Mouse (Mus musculus): Measurements from ENCODE around the gene Peli3. TPM values are rescaled to one million over a fixed set of nuclear protein-coding genes. Genes with fewer than 3 reads are reported as not detected.

Gene Peli3
- polyA plus RNA-seq, 1 experiment from 2014 or later: 1.8 TPM

- no peak overlapping the region for H3K27ac ChIP-seq (ENCODE audit: low read length)
- 64% methylated on average over 9 of the region's 9 CpGs for WGBS
- ATAC-seq (ENCODE audit: insufficient read depth, low FRiP score): no peak
These were observed 44.0 kb downstream of the Peli3 start for GRCm38 (mm10) chr19:4898972-4899371.

GRCm38 (mm10) chr19:4896780-4897520 lies 46.0 kb downstream of the Peli3 start:
- ATAC-seq (ENCODE audit: insufficient read depth, low FRiP score): no peak
- Histone ChIP-seq H3K36me3 (ENCODE audit: control insufficient read depth, insufficient read depth, low read length) (no peaks in the 10 kb centered on the region), H3K4me2 (ENCODE audit: low read depth, low read length) (no peak overlapping the region), H3K4me3 (replicated peaks; ENCODE audit: low read length) (no peak overlapping the region), H3K4me1 (ENCODE audit: control insufficient read depth, insufficient read depth, low read length) (no peaks in the 10 kb centered on the region), H3K9me3 (replicated peaks; ENCODE audit: control insufficient read depth, low read length) (no peaks in the 10 kb centered on the region), H3K27me3 (ENCODE audit: control insufficient read depth, insufficient read depth, low read length) (no peaks in the 10 kb centered on the region), H3K27ac (ENCODE audit: low read length) (no peak overlapping the region), H3K9ac (ENCODE audit: low read length) (no peak overlapping the region)
- 53% methylated on average over 21 of the region's 21 CpGs for WGBS

More at GRCm38 (mm10) chr19:4898972-4899371, 44.0 kb downstream of the Peli3 start:
- H3K4me3 ChIP-seq (replicated peaks; ENCODE audit: low read length): no peak overlapping the region
- no peaks in the 10 kb centered on the region for H3K9me3 ChIP-seq (replicated peaks; ENCODE audit: control insufficient read depth, low read length)
- H3K4me1 ChIP-seq (ENCODE audit: control insufficient read depth, insufficient read depth, low read length): no peaks in the 10 kb centered on the region
- H3K27me3 ChIP-seq (ENCODE audit: control insufficient read depth, insufficient read depth, low read length): no peaks in the 10 kb centered on the region
- H3K4me2 ChIP-seq (ENCODE audit: low read depth, low read length): no peak overlapping the region
- H3K9ac ChIP-seq (ENCODE audit: low read length): no peak overlapping the region
- no peaks in the 10 kb centered on the region for H3K36me3 ChIP-seq (ENCODE audit: control insufficient read depth, insufficient read depth, low read length)

DNA sequence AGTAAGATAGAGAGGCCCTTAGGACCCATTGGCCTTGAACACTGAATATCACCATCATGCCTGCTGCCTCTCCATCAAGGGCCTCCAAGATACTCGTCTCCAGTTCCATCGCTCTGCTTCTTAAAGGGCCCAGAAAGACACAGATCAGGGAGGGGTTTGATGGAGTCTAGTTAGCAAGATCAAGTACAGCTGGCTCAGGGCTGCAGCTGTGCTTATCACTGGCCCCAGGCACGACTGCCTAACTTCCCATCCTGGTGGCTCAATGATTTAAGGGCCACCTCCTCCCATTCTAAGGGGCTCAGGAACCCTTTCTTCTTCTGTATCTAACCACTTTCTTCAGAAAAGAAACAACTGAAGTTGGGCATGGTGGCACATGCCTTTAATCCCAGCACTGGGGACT lies 51.1 kb downstream of the Peli3 start:
- no peak for ATAC-seq (ENCODE audit: insufficient read depth, low FRiP score)

GRCm38 (mm10) chr19:4889791-4890190 lies 53.1 kb downstream of the Peli3 start:
- Histone ChIP-seq H3K27ac (ENCODE audit: low read length) (no peak overlapping the region), H3K4me2 (ENCODE audit: low read depth, low read length) (no peak overlapping the region), H3K9me3 (replicated peaks; ENCODE audit: control insufficient read depth, low read length) (no peaks in the 10 kb centered on the region), H3K4me3 (replicated peaks; ENCODE audit: low read length) (no peak overlapping the region), H3K27me3 (ENCODE audit: control insufficient read depth, insufficient read depth, low read length) (no peaks in the 10 kb centered on the region), H3K4me1 (ENCODE audit: control insufficient read depth, insufficient read depth, low read length) (no peaks in the 10 kb centered on the region), H3K9ac (ENCODE audit: low read length) (no peak overlapping the region), H3K36me3 (ENCODE audit: control insufficient read depth, insufficient read depth, low read length) (no peaks in the 10 kb centered on the region)
- 85% methylated on average over 10 of the region's 10 CpGs for WGBS
- no peak for ATAC-seq (ENCODE audit: insufficient read depth, low FRiP score)

More for the DNA sequence above, 51.1 kb downstream of the Peli3 start:
- Histone ChIP-seq H3K27me3 (ENCODE audit: control insufficient read depth, insufficient read depth, low read length) (no peaks in the 10 kb centered on the region), H3K4me3 (replicated peaks; ENCODE audit: low read length) (no peak overlapping the region), H3K27ac (ENCODE audit: low read length) (no peak overlapping the region), H3K36me3 (ENCODE audit: control insufficient read depth, insufficient read depth, low read length) (no peaks in the 10 kb centered on the region), H3K4me2 (ENCODE audit: low read depth, low read length) (no peak overlapping the region), H3K4me1 (ENCODE audit: control insufficient read depth, insufficient read depth, low read length) (no peaks in the 10 kb centered on the region), H3K9ac (ENCODE audit: low read length) (no peak overlapping the region), H3K9me3 (replicated peaks; ENCODE audit: control insufficient read depth, low read length) (no peaks in the 10 kb centered on the region)
- WGBS: 68% methylated on average over 3 of the region's 3 CpGs

DNA sequence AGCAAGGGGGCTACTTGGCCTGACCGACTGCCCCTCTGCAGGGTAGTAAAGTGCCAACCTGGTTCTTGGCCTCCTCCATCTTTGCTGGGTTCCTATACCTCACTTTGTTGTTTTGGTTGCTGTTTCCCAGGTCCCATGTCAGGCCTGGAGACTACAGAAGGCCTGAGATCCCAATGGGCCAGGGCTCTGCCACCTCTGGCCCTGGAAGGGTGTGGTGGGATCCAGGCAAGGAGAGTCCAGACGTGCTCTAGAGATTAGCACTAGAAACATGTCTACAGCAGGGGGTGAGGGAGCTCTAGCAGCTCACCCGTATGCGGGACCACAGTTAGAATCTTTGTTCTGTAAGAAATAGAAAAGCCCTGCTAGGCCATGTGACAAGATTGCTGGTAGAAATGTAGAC lies 59.0 kb downstream of the Peli3 start:
- 79% methylated on average over 4 of the region's 4 CpGs for WGBS

More for the DNA sequence above, 59.0 kb downstream of the Peli3 start:
- ATAC-seq (ENCODE audit: insufficient read depth, low FRiP score): no peak
- Histone ChIP-seq H3K9me3 (replicated peaks; ENCODE audit: control insufficient read depth, low read length) (no peaks in the 10 kb centered on the region), H3K4me1 (ENCODE audit: control insufficient read depth, insufficient read depth, low read length) (peaks cover 4% of the 10 kb centered on the region), H3K27ac (ENCODE audit: low read length) (no peak overlapping the region), H3K36me3 (ENCODE audit: control insufficient read depth, insufficient read depth, low read length) (no peaks in the 10 kb centered on the region), H3K4me2 (ENCODE audit: low read depth, low read length) (no peak overlapping the region), H3K27me3 (ENCODE audit: control insufficient read depth, insufficient read depth, low read length) (no peaks in the 10 kb centered on the region), H3K4me3 (replicated peaks; ENCODE audit: low read length) (no peak overlapping the region), H3K9ac (ENCODE audit: low read length) (no peak overlapping the region)

Other genes with a start within 250 kb of the Peli3 start
- 1.2 and 3.0 TPM in 2 replicates for gene Gm960, start 244.5 kb downstream of the Peli3 start, polyA plus RNA-seq (2015; fragmentation: Nextera tagmentation; extraction: Ambion mirVana)
- 4.7 and 5.5 TPM in 2 replicates for gene Sptbn2, start 232.0 kb downstream of the Peli3 start, polyA plus RNA-seq (2015; fragmentation: Nextera tagmentation; extraction: Ambion mirVana)
- 50.3 and 54.8 TPM in 2 replicates for gene Rbm4b, start 186.6 kb downstream of the Peli3 start, polyA plus RNA-seq (2015; fragmentation: Nextera tagmentation; extraction: Ambion mirVana)
- 47.4 and 47.5 TPM in 2 replicates for gene Rbm4, start 149.2 kb downstream of the Peli3 start, polyA plus RNA-seq (2015; fragmentation: Nextera tagmentation; extraction: Ambion mirVana)
- gene Gm21992, start 131.5 kb downstream of the Peli3 start, polyA plus RNA-seq (2015; fragmentation: Nextera tagmentation; extraction: Ambion mirVana): 32.1 TPM in 2 replicates
- gene Rbm14, start 131.5 kb downstream of the Peli3 start, polyA plus RNA-seq (2015; fragmentation: Nextera tagmentation; extraction: Ambion mirVana): 74.2 and 75.0 TPM in 2 replicates
- gene Ccs, start 103.8 kb downstream of the Peli3 start, polyA plus RNA-seq (2015; fragmentation: Nextera tagmentation; extraction: Ambion mirVana): 56.6 and 60.3 TPM in 2 replicates
- 0.09 TPM in 1 of 2 replicates, not detected in the other for gene Ccdc87, start 103.8 kb downstream of the Peli3 start, polyA plus RNA-seq (2015; fragmentation: Nextera tagmentation; extraction: Ambion mirVana)
- gene Ctsf, start 88.0 kb downstream of the Peli3 start, polyA plus RNA-seq (2015; fragmentation: Nextera tagmentation; extraction: Ambion mirVana): 28.4 and 34.1 TPM in 2 replicates
- gene Actn3, start 65.2 kb downstream of the Peli3 start, polyA plus RNA-seq (2015; fragmentation: Nextera tagmentation; extraction: Ambion mirVana): 5.3 and 8.9 TPM in 2 replicates
- 11.6 and 12.5 TPM in 2 replicates for gene Zdhhc24, start 64.5 kb downstream of the Peli3 start, polyA plus RNA-seq (2015; fragmentation: Nextera tagmentation; extraction: Ambion mirVana)
- 2.8 and 3.6 TPM in 2 replicates for gene Bbs1, start 36.5 kb downstream of the Peli3 start, polyA plus RNA-seq (2015; fragmentation: Nextera tagmentation; extraction: Ambion mirVana)
- gene Dpp3, start 14.8 kb downstream of the Peli3 start, polyA plus RNA-seq (2015; fragmentation: Nextera tagmentation; extraction: Ambion mirVana): 119 and 134 TPM in 2 replicates
- gene Mrpl11, start 19.0 kb upstream of the Peli3 start, polyA plus RNA-seq (2015; fragmentation: Nextera tagmentation; extraction: Ambion mirVana): 79.6 and 80.5 TPM in 2 replicates
- 0.23 and 0.34 TPM in 2 replicates for gene Npas4, start 47.2 kb upstream of the Peli3 start, polyA plus RNA-seq (2015; fragmentation: Nextera tagmentation; extraction: Ambion mirVana)
- 3.1 and 3.3 TPM in 2 replicates for gene Slc29a2, start 80.7 kb upstream of the Peli3 start, polyA plus RNA-seq (2015; fragmentation: Nextera tagmentation; extraction: Ambion mirVana)
- gene B4gat1, start 95.7 kb upstream of the Peli3 start, polyA plus RNA-seq (2015; fragmentation: Nextera tagmentation; extraction: Ambion mirVana): 41.8 and 44.1 TPM in 2 replicates
- 0.99 and 1.3 TPM in 2 replicates for gene AC124502.3, start 95.8 kb upstream of the Peli3 start, polyA plus RNA-seq (2015; fragmentation: Nextera tagmentation; extraction: Ambion mirVana)
- gene Brms1, start 98.2 kb upstream of the Peli3 start, polyA plus RNA-seq (2015; fragmentation: Nextera tagmentation; extraction: Ambion mirVana): 39.8 and 43.9 TPM in 2 replicates
- gene Rin1, start 107.4 kb upstream of the Peli3 start, polyA plus RNA-seq (2015; fragmentation: Nextera tagmentation; extraction: Ambion mirVana): 4.5 and 4.9 TPM in 2 replicates
- 69.8 and 76.9 TPM in 2 replicates for gene Cd248, start 125.0 kb upstream of the Peli3 start, polyA plus RNA-seq (2015; fragmentation: Nextera tagmentation; extraction: Ambion mirVana)
- gene Tmem151a, start 142.4 kb upstream of the Peli3 start, polyA plus RNA-seq (2015; fragmentation: Nextera tagmentation; extraction: Ambion mirVana): 4.9 and 6.8 TPM in 2 replicates
- 110 and 123 TPM in 2 replicates for gene Yif1a, start 145.4 kb upstream of the Peli3 start, polyA plus RNA-seq (2015; fragmentation: Nextera tagmentation; extraction: Ambion mirVana)
- gene Cnih2, start 155.4 kb upstream of the Peli3 start, polyA plus RNA-seq (2015; fragmentation: Nextera tagmentation; extraction: Ambion mirVana): 5.8 and 7.4 TPM in 2 replicates
- 240 and 242 TPM in 2 replicates for gene Rab1b, start 163.9 kb upstream of the Peli3 start, polyA plus RNA-seq (2015; fragmentation: Nextera tagmentation; extraction: Ambion mirVana)
- gene Klc2, start 175.4 kb upstream of the Peli3 start, polyA plus RNA-seq (2015; fragmentation: Nextera tagmentation; extraction: Ambion mirVana): 13.6 TPM in 2 replicates

Data from stomach, embryonic 16.5 days (tissue).